Mouse (Mus musculus) liver, embryonic 13.5 days (tissue): ENCODE measurements around the gene Slc38a4. TPM values are rescaled to one million over a fixed set of nuclear protein-coding genes. Genes with fewer than 3 reads are reported as not detected.

Source experiments
- ATAC-seq: fragments of 200-750 bp; cut with Nextera tagmentation; 2 replicates; pipeline ENCODE4 v1.8.0; 2017; ENCODE audit warnings: low read depth, mild to moderate bottlenecking, moderate number of reproducible peaks, moderate library complexity
- DNase-seq: peaks from one replicate; pipeline ENCODE4 v3.0.0; 2022
- H3K27ac ChIP-seq: fragments of 300-500 bp; sonication (generic); 2 replicates; pipeline ENCODE4 v1.5.1; 2015; ENCODE audit warnings: moderate library complexity, mild to moderate bottlenecking, inconsistent platforms
- H3K27me3 ChIP-seq: fragments of 300-500 bp; sonication (generic); 2 replicates; pipeline ENCODE4 v1.6.1; 2015; ENCODE audit warnings: mild to moderate bottlenecking, inconsistent platforms
- H3K36me3 ChIP-seq: fragments of 300-500 bp; sonication (generic); 2 replicates; pipeline ENCODE4 v1.6.1; 2015; ENCODE audit warnings: mild to moderate bottlenecking, inconsistent platforms
- H3K4me1 ChIP-seq: fragments of 300-500 bp; sonication (generic); replicated peaks from 2 replicates; pipeline ENCODE4 v1.6.1; 2015; ENCODE audit warnings: inconsistent platforms
- H3K4me2 ChIP-seq: fragments of 300-500 bp; sonication (generic); 2 replicates; pipeline ENCODE4 v1.6.1; 2015; ENCODE audit warnings: inconsistent platforms, mild to moderate bottlenecking, moderate library complexity
- H3K4me3 ChIP-seq: fragments of 300-500 bp; sonication (generic); replicated peaks from 2 replicates; pipeline ENCODE4 v1.5.1; 2015; ENCODE audit warnings: mild to moderate bottlenecking, inconsistent platforms
- H3K9ac ChIP-seq: fragments of 300-500 bp; sonication (generic); 2 replicates; pipeline ENCODE4 v1.6.1; 2015; ENCODE audit warnings: mild to moderate bottlenecking, inconsistent platforms
- H3K9me3 ChIP-seq: fragments of 300-500 bp; sonication (generic); replicated peaks from 2 replicates; pipeline ENCODE4 v1.6.1; 2016; ENCODE audit warnings: inconsistent platforms
- WGBS: fragments of 180-500 bp; shearing (Covaris S2); methylation state at CpG from one replicate; pipeline ENCODE4 v1.1.7; 2015; ENCODE audit not compliant: insufficient replicate concordance; 5-methylcytosine and 5-hydroxymethylcytosine counted together
- polyA plus RNA-seq: library from polyadenylated mRNA; unstranded; fragments of >200 nt; fragmentation: Nextera tagmentation; extraction: Ambion mirVana; gene quantifications from 2 replicates; pipeline ENCODE4 v1.2.1, GENCODE M21; 2015

The Slc38a4 gene
- polyA plus RNA-seq = 38.3 and 50.7 TPM in 2 replicates

- WGBS = 55% methylated on average over 9 of the region's 9 CpGs
- Histone ChIP-seq H3K4me1 (peaks cover 10% of the 10 kb centered on the region), H3K27me3 (peaks cover 32% of the 10 kb centered on the region), H3K9ac (peak within 1 kb of the TSS; percentile 55), H3K4me2 (peak within 1 kb of the TSS; percentile 51), H3K27ac (0 out of 2 replicates have a peak within 1 kb of the TSS, but pooled peaks have one; percentile 7), H3K4me3 (peak within 1 kb of the TSS; percentile 50), H3K9me3 (peaks cover 8% of the 10 kb centered on the region), H3K36me3 (no peaks in the 10 kb centered on the region)
- peak; percentile 50; the same call in 1 of the 2 replicates for ATAC-seq
- no peak for DNase-seq
Observed at GRCm38 (mm10) chr15:97055794-97056193, at the start of gene Slc38a4. TSS of gene Slc38a4 (minus strand) at chr15:97055956.

GRCm38 (mm10) chr15:97104889-97105391 is 49.2 kb upstream of the Slc38a4 start:
- Histone ChIP-seq H3K27ac (no peak overlapping the region), H3K4me3 (no peak overlapping the region), H3K27me3 (no peaks in the 10 kb centered on the region), H3K4me1 (peaks cover 14% of the 10 kb centered on the region; the same call in 1 of the 2 replicates), H3K9ac (no peak overlapping the region), H3K9me3 (no peaks in the 10 kb centered on the region), H3K4me2 (no peak overlapping the region), H3K36me3 (no peaks in the 10 kb centered on the region)
- 41% methylated on average over 3 of the region's 3 CpGs for WGBS
- no peak for DNase-seq
- ATAC-seq = no peak

- no peak for DNase-seq
- H3K4me3 ChIP-seq = no peak overlapping the region
- no peak for ATAC-seq
Observed at GRCm38 (mm10) chr15:97104048-97104447, 48.3 kb upstream of the Slc38a4 start.

GRCm38 (mm10) chr15:97102811-97103210 is 47.1 kb upstream of the Slc38a4 start:
- 55% methylated on average over 10 of the region's 10 CpGs for WGBS
- no peak overlapping the region for H3K27ac ChIP-seq
- peaks cover 14% of the 10 kb centered on the region; the same call in 1 of the 2 replicates for H3K4me1 ChIP-seq
- no peak overlapping the region for H3K4me2 ChIP-seq
- ATAC-seq (no peak), DNase-seq (no peak)
- H3K27me3 ChIP-seq = no peaks in the 10 kb centered on the region
- no peak overlapping the region for H3K9ac ChIP-seq
- no peaks in the 10 kb centered on the region for H3K36me3 ChIP-seq
- H3K4me3 ChIP-seq = no peak overlapping the region
- no peaks in the 10 kb centered on the region for H3K9me3 ChIP-seq

More at GRCm38 (mm10) chr15:97104048-97104447, 48.3 kb upstream of the Slc38a4 start:
- no peaks in the 10 kb centered on the region for H3K36me3 ChIP-seq
- peaks cover 14% of the 10 kb centered on the region; the same call in 1 of the 2 replicates for H3K4me1 ChIP-seq
- no peaks in the 10 kb centered on the region for H3K9me3 ChIP-seq
- no peak overlapping the region for H3K9ac ChIP-seq
- no peaks in the 10 kb centered on the region for H3K27me3 ChIP-seq
- no peak overlapping the region for H3K27ac ChIP-seq
- no peak overlapping the region for H3K4me2 ChIP-seq
- 67% methylated on average over 3 of the region's 3 CpGs for WGBS

GRCm38 (mm10) chr15:97102181-97102580 is 46.4 kb upstream of the Slc38a4 start:
- ATAC-seq (no peak), DNase-seq (no peak)
- Histone ChIP-seq H3K4me3 (no peak overlapping the region), H3K9me3 (no peaks in the 10 kb centered on the region), H3K4me1 (peaks cover 14% of the 10 kb centered on the region; the same call in 1 of the 2 replicates), H3K9ac (no peak overlapping the region), H3K27ac (no peak overlapping the region), H3K4me2 (no peak overlapping the region), H3K36me3 (no peaks in the 10 kb centered on the region), H3K27me3 (no peaks in the 10 kb centered on the region)
- WGBS = 75% methylated on average over 5 of the region's 5 CpGs

GRCm38 (mm10) chr15:97099101-97099500 is 43.3 kb upstream of the Slc38a4 start:
- Histone ChIP-seq H3K9me3 (no peaks in the 10 kb centered on the region), H3K27ac (no peak overlapping the region), H3K27me3 (no peaks in the 10 kb centered on the region), H3K9ac (no peak overlapping the region), H3K4me2 (no peak overlapping the region), H3K4me1 (peaks cover under 1% of the 10 kb centered on the region; the same call in 1 of the 2 replicates), H3K4me3 (no peak overlapping the region), H3K36me3 (no peaks in the 10 kb centered on the region)
- WGBS = 81% methylated on average over 10 of the region's 10 CpGs
- DNase-seq = no peak
- no peak for ATAC-seq

- Histone ChIP-seq H3K4me3 (no peak overlapping the region), H3K27ac (no peak overlapping the region), H3K27me3 (no peaks in the 10 kb centered on the region), H3K9me3 (no peaks in the 10 kb centered on the region), H3K4me2 (no peak overlapping the region), H3K4me1 (no peaks in the 10 kb centered on the region), H3K36me3 (no peaks in the 10 kb centered on the region), H3K9ac (no peak overlapping the region)
- DNase-seq (no peak), ATAC-seq (no peak)
- WGBS = 54% methylated on average over 4 of the region's 4 CpGs
Observed at GRCm38 (mm10) chr15:97097548-97097947, 41.8 kb upstream of the Slc38a4 start.

- Histone ChIP-seq H3K27me3 (no peaks in the 10 kb centered on the region), H3K36me3 (no peaks in the 10 kb centered on the region), H3K9me3 (no peaks in the 10 kb centered on the region), H3K4me3 (no peak overlapping the region), H3K4me2 (no peak overlapping the region), H3K9ac (no peak overlapping the region), H3K27ac (no peak overlapping the region), H3K4me1 (peaks cover 8% of the 10 kb centered on the region; the same call in 1 of the 2 replicates)
- WGBS = 31% methylated on average over 6 of the region's 6 CpGs
- no peak for ATAC-seq
- no peak for DNase-seq
Observed at GRCm38 (mm10) chr15:97089526-97089925, 33.8 kb upstream of the Slc38a4 start.

- no peaks in the 10 kb centered on the region for H3K27me3 ChIP-seq
- ATAC-seq = no peak
- peaks cover 8% of the 10 kb centered on the region; the same call in 1 of the 2 replicates for H3K4me1 ChIP-seq
- H3K4me3 ChIP-seq = no peak overlapping the region
- 0 out of 2 replicates have a peak overlapping the region, but pooled peaks have one; percentile 8 for H3K4me2 ChIP-seq
- no peak overlapping the region for H3K27ac ChIP-seq
- H3K9me3 ChIP-seq = no peaks in the 10 kb centered on the region
- H3K36me3 ChIP-seq = no peaks in the 10 kb centered on the region
- no peak overlapping the region for H3K9ac ChIP-seq
- DNase-seq = no peak
- 32% methylated on average over 5 of the region's 5 CpGs for WGBS
Observed at GRCm38 (mm10) chr15:97085833-97086232, 30.1 kb upstream of the Slc38a4 start.

GRCm38 (mm10) chr15:97077665-97078064 is 21.9 kb upstream of the Slc38a4 start:
- H3K27me3 ChIP-seq = no peaks in the 10 kb centered on the region
- H3K9me3 ChIP-seq = no peaks in the 10 kb centered on the region
- no peak overlapping the region for H3K4me3 ChIP-seq
- DNase-seq (no peak), ATAC-seq (no peak)
- no peak overlapping the region for H3K4me2 ChIP-seq
- H3K36me3 ChIP-seq = no peaks in the 10 kb centered on the region
- H3K4me1 ChIP-seq = peaks cover 13% of the 10 kb centered on the region
- H3K27ac ChIP-seq = no peak overlapping the region
- 59% methylated on average over 6 of the region's 6 CpGs for WGBS
- no peak overlapping the region for H3K9ac ChIP-seq

GRCm38 (mm10) chr15:97076092-97076491 is 20.3 kb upstream of the Slc38a4 start:
- WGBS = 69% methylated on average over 3 of the region's 3 CpGs
- no peak for ATAC-seq
- no peaks in the 10 kb centered on the region for H3K9me3 ChIP-seq
- H3K27ac ChIP-seq = no peak overlapping the region
- peaks cover 13% of the 10 kb centered on the region for H3K4me1 ChIP-seq
- H3K9ac ChIP-seq = no peak overlapping the region
- H3K27me3 ChIP-seq = no peaks in the 10 kb centered on the region
- H3K36me3 ChIP-seq = no peaks in the 10 kb centered on the region
- no peak overlapping the region for H3K4me3 ChIP-seq
- DNase-seq = no peak
- H3K4me2 ChIP-seq = no peak overlapping the region

- DNase-seq (no peak), ATAC-seq (peak; percentile 61; the same call in 1 of the 2 replicates)
- Histone ChIP-seq H3K9ac (no peak overlapping the region), H3K4me3 (no peak overlapping the region), H3K4me1 (peaks cover 13% of the 10 kb centered on the region), H3K9me3 (no peaks in the 10 kb centered on the region), H3K4me2 (no peak overlapping the region), H3K27me3 (no peaks in the 10 kb centered on the region), H3K36me3 (no peaks in the 10 kb centered on the region), H3K27ac (peak overlapping the region; percentile 54)
- 63% methylated on average over 4 of the region's 4 CpGs for WGBS
Observed at GRCm38 (mm10) chr15:97075240-97075639, 19.5 kb upstream of the Slc38a4 start.
